ENCODE assay signal across 17 mouse cellular contexts in genomic region chr4:44622682-44623434, GRCm38 (mm10).
"Had no signal": no experiment of that assay in that cellular context is flagged by ENCODE, and none has a peak within 500 bp of the region (broad histone marks: within the 10 kb centered on the region; RNA-seq: fewer than 3 reads in every experiment).

No protein-coding gene starts in this region.

- H3K4me3 ChIP-seq: layer of hippocampus, adult 2 months; limb, embryonic 10.5 days; liver, embryonic 15.5 days; midbrain, embryonic 13.5 days had no signal

- H3K27ac ChIP-seq: kidney, postnatal 0 days; layer of hippocampus, adult 2 months; limb, embryonic 10.5 days; liver, embryonic 15.5 days; midbrain, embryonic 13.5 days had no signal

- H3K9ac ChIP-seq: liver, embryonic 15.5 days; midbrain, embryonic 13.5 days had no signal

- ATAC-seq: intestine, postnatal 0 days; lung, postnatal 0 days; midbrain, embryonic 13.5 days had no signal

- H3K27me3 ChIP-seq: liver, embryonic 15.5 days; midbrain, embryonic 13.5 days had no signal

- H3K9me3 ChIP-seq: limb, embryonic 10.5 days; liver, embryonic 15.5 days; midbrain, embryonic 13.5 days had no signal

- DNase-seq: kidney, adult 9 months; kidney, postnatal 4 days; lung, adult 2 months; lung, postnatal 36 days; retina, postnatal 1 day; right cerebral cortex, postnatal 4 days; spleen, adult 18-20 months; thymus, adult 2 months; thymus, postnatal 4 days had no signal

- H3K4me2 ChIP-seq: liver, embryonic 11.5 days; liver, embryonic 15.5 days; midbrain, embryonic 13.5 days had no signal

- H3K4me1 ChIP-seq: liver, embryonic 15.5 days; midbrain, embryonic 13.5 days had no signal

- H3K36me3 ChIP-seq: limb, embryonic 10.5 days; liver, embryonic 15.5 days; midbrain, embryonic 13.5 days had no signal
